Mouse (Mus musculus): ENCODE measurements around the gene Vgll4. TPM values are rescaled to one million over a fixed set of nuclear protein-coding genes. Genes with fewer than 3 reads are reported as not detected.
A peak's percentile ranks its signal among the peaks of the same experiment; 100 is the strongest.

Gene Vgll4
- polyA plus RNA-seq, 1 experiment, result 38.4 TPM

DNA sequence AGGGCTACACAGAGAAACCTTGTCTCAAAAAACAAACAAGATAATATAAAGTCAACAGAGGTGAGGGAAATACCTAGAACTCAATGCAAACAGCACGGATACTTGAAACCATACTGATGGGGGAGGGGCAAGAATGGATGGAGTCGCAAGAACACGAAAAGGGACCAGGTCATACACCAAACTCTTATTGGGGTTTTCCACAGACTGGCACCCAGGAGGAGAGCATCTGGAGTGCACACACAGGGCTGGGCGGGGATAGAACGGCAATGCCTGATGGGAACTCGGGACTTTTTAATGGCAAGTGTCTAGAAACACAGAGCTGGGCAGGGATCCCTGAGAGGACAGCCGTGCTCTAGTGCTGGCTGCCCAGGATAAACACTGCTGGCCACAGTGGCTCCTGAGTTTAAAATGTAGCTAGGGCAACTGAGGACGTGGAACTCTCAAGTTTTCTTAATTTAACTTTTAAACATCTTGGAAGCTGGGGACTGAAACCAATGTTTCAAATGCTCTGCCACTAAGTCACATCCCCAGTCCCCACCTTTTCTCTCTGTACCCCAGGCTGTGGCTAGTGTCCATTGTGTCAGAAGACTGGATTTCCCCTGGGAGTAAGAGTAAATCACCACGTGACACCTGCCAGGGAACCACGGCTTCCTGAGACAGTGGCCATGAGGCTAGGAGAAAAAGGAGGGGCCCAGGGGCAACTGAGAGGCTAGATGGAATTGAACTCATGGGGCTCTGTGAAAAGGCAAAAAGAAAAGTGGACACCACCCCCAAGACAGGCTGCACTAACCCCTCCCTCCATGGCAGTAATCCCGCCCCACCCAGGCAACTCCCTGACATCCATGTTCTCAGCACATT is 83.1 kb downstream of the Vgll4 start:
- no peak overlapping the region for H3K27ac ChIP-seq (ENCODE audit: control insufficient read depth, insufficient read depth, low read depth, low read length)

DNA sequence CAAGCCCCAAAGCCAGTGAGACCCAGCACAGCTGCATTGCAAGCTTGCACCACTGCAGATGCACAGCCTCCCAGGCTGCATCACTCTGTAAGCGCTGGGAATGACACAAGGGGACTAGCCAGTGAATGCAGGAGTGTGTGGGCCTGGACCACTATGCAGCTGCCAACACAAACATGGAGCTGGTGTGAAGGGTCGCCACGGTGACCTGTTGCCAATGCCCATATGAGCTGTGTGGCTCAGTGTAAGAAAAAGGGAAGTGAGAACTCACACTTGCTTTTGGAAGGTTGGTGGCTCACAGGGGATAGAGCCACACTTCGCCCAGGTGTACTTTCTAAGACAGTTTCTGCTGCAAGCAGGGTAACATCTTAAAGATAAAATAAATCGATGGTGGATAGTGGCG is 83.8 kb downstream of the Vgll4 start:
- Histone ChIP-seq H3K4me1 (ENCODE audit: control insufficient read depth, insufficient read depth, low read length) (peaks cover 2% of the 10 kb centered on the region; the same call in 1 of the 2 replicates), H3K36me3 (ENCODE audit: control insufficient read depth, insufficient read depth, low read length) (no peaks in the 10 kb centered on the region), H3K27ac (ENCODE audit: control insufficient read depth, insufficient read depth, low read depth, low read length) (no peak overlapping the region), H3K4me3 (ENCODE audit: control insufficient read depth, low read depth, low read length) (no peak overlapping the region), H3K27me3 (ENCODE audit: control insufficient read depth, insufficient read depth, low read length) (no peaks in the 10 kb centered on the region)
- TF ChIP-seq CTCF (IDR thresholded peaks at IDR 0.05; ENCODE audit: control insufficient read depth, insufficient read depth, insufficient replicate concordance, low read depth, low read length), result no peak
- no peak for TF ChIP-seq POLR2A (IDR thresholded peaks at IDR 0.05; ENCODE audit: control insufficient read depth, low read depth, low read length)

More for the DNA sequence above, 83.1 kb downstream of the Vgll4 start:
- TF ChIP-seq POLR2A (IDR thresholded peaks at IDR 0.05; ENCODE audit: control insufficient read depth, low read depth, low read length) (no peak), CTCF (IDR thresholded peaks at IDR 0.05; ENCODE audit: control insufficient read depth, insufficient read depth, insufficient replicate concordance, low read depth, low read length) (no peak)
- Histone ChIP-seq H3K4me3 (ENCODE audit: control insufficient read depth, low read depth, low read length) (no peak overlapping the region), H3K27me3 (ENCODE audit: control insufficient read depth, insufficient read depth, low read length) (no peaks in the 10 kb centered on the region), H3K36me3 (ENCODE audit: control insufficient read depth, insufficient read depth, low read length) (no peaks in the 10 kb centered on the region), H3K4me1 (ENCODE audit: control insufficient read depth, insufficient read depth, low read length) (peaks cover 2% of the 10 kb centered on the region; the same call in 1 of the 2 replicates)

DNA sequence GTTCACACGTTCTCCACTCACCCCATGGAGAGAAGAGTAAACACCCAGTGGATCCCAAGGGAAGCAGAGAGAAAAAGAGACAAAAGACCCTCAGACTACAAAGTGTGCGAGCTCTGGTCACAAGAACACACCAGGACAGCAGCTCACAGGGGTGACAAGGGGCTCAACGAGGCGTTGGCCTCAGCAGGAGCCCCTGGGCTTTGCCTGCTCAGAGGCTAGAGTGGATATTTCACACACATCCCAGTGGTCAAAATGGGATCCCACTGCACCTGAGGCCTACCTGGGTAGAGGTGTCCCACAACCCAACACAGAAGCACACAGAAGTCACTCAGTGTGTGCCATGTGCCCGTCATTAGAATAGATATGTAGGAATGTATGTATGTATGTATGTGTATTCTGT is 84.7 kb downstream of the Vgll4 start:
- no peak overlapping the region for H3K27ac ChIP-seq (ENCODE audit: control insufficient read depth, insufficient read depth, low read depth, low read length)
- H3K4me1 ChIP-seq (ENCODE audit: control insufficient read depth, insufficient read depth, low read length), result peaks cover 2% of the 10 kb centered on the region; the same call in 1 of the 2 replicates
- TF ChIP-seq POLR2A (IDR thresholded peaks at IDR 0.05; ENCODE audit: control insufficient read depth, low read depth, low read length) (no peak), CTCF (IDR thresholded peaks at IDR 0.05; ENCODE audit: control insufficient read depth, insufficient read depth, insufficient replicate concordance, low read depth, low read length) (no peak)
- no peak overlapping the region for H3K4me3 ChIP-seq (ENCODE audit: control insufficient read depth, low read depth, low read length)
- H3K27me3 ChIP-seq (ENCODE audit: control insufficient read depth, insufficient read depth, low read length), result no peaks in the 10 kb centered on the region
- no peaks in the 10 kb centered on the region for H3K36me3 ChIP-seq (ENCODE audit: control insufficient read depth, insufficient read depth, low read length)

DNA sequence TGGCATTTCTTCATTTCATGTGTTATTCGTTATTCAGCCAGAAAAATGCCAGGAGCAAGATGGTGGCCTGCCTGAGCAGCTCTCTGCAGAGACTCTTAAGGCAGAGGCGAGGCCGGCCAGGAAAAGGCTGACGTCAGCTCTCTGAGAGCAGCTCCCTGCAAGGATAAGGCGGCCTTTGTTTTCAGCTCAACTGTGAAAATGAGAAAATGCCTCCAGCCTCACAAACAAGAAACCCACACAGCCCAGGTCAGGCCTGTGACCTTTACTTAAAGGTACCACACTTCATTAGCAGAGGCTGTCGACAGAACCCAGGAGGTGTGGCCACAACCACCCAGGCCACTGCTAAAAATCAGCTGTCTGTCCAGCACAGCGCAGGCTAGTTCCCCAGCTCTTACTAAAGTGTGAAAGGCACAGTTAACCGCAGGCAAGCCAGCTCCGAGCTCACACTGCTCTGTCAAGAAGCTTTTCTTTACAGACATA is 86.5 kb downstream of the Vgll4 start:
- TF ChIP-seq CTCF (IDR thresholded peaks at IDR 0.05; ENCODE audit: control insufficient read depth, insufficient read depth, insufficient replicate concordance, low read depth, low read length) (no peak), POLR2A (IDR thresholded peaks at IDR 0.05; ENCODE audit: control insufficient read depth, low read depth, low read length) (no peak)
- peak overlapping the region; percentile 34 for H3K27ac ChIP-seq (ENCODE audit: control insufficient read depth, insufficient read depth, low read depth, low read length)
- H3K4me3 ChIP-seq (ENCODE audit: control insufficient read depth, low read depth, low read length), result no peak overlapping the region
- H3K36me3 ChIP-seq (ENCODE audit: control insufficient read depth, insufficient read depth, low read length), result no peaks in the 10 kb centered on the region
- peaks cover 2% of the 10 kb centered on the region; the same call in 1 of the 2 replicates for H3K4me1 ChIP-seq (ENCODE audit: control insufficient read depth, insufficient read depth, low read length)
- H3K27me3 ChIP-seq (ENCODE audit: control insufficient read depth, insufficient read depth, low read length), result no peaks in the 10 kb centered on the region

DNA sequence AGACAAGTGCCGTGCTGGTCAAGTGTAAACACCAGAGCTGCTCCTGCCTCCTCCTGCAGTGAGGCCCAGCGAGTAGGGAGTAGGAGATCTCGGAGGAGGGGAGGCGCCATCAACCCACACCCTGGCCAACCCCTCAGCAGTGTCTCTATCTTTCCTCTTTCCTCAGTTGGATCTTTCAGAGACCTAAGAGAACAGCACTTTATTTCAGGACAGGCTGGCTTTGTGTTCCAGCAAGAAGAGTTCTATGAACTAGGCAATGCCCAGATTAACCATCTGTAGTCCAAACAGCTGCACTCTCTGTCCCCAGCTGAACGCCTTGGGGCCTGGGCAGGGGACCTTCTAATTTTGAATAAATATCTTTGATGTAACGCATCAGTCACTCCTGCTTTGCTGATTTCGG is 87.1 kb downstream of the Vgll4 start:
- Histone ChIP-seq H3K4me1 (ENCODE audit: control insufficient read depth, insufficient read depth, low read length) (peaks cover 2% of the 10 kb centered on the region; the same call in 1 of the 2 replicates), H3K27ac (ENCODE audit: control insufficient read depth, insufficient read depth, low read depth, low read length) (no peak overlapping the region; the same call in 1 of the 2 replicates), H3K27me3 (ENCODE audit: control insufficient read depth, insufficient read depth, low read length) (no peaks in the 10 kb centered on the region), H3K36me3 (ENCODE audit: control insufficient read depth, insufficient read depth, low read length) (no peaks in the 10 kb centered on the region), H3K4me3 (ENCODE audit: control insufficient read depth, low read depth, low read length) (no peak overlapping the region)
- TF ChIP-seq CTCF (IDR thresholded peaks at IDR 0.05; ENCODE audit: control insufficient read depth, insufficient read depth, insufficient replicate concordance, low read depth, low read length) (no peak), POLR2A (IDR thresholded peaks at IDR 0.05; ENCODE audit: control insufficient read depth, low read depth, low read length) (no peak)

DNA sequence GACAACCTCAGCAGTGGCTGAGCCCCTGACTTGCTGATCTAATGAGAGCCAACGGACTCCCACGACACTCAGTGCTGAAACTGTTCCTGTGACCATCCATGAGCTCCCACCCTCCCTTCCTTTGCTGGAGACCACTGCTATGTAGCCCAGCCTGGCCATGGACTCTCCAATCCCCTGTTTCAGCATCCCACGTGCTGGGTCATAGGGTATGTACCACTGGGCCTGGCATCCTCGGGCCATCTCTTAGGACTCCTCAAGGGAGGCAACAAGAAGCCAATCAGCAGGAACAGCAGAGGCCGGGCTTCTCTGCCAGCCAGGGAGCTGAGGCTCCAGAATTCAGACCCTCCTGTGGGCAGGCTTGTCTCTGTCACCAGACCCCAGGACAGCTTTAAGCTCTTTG is 87.6 kb downstream of the Vgll4 start:
- H3K4me3 ChIP-seq (ENCODE audit: control insufficient read depth, low read depth, low read length), result no peak overlapping the region
- H3K27me3 ChIP-seq (ENCODE audit: control insufficient read depth, insufficient read depth, low read length), result no peaks in the 10 kb centered on the region
- H3K36me3 ChIP-seq (ENCODE audit: control insufficient read depth, insufficient read depth, low read length), result no peaks in the 10 kb centered on the region
- no peak for TF ChIP-seq CTCF (IDR thresholded peaks at IDR 0.05; ENCODE audit: control insufficient read depth, insufficient read depth, insufficient replicate concordance, low read depth, low read length)
- TF ChIP-seq POLR2A (IDR thresholded peaks at IDR 0.05; ENCODE audit: control insufficient read depth, low read depth, low read length), result no peak
- peaks cover 2% of the 10 kb centered on the region; the same call in 1 of the 2 replicates for H3K4me1 ChIP-seq (ENCODE audit: control insufficient read depth, insufficient read depth, low read length)
- H3K27ac ChIP-seq (ENCODE audit: control insufficient read depth, insufficient read depth, low read depth, low read length), result no peak overlapping the region

DNA sequence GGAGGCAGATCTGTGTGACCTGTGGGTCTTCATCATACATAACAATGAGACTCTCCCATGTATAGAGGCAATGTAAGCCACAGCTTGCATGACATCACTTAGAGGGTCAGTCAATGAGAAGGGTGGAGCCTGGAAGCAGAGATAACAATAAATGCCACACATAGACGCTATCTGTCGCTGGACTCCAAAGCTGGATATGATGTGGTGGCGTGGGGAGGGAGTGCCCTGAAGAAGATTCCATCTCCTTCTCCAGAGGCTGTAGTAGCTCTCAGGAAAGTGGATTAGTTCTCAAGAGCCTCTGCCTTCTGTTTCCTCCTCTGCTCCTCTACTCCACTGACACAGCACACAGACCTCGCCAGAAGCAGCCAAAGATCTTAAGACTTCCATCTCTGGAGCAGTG is 89.0 kb downstream of the Vgll4 start:
- H3K4me3 ChIP-seq (ENCODE audit: control insufficient read depth, low read depth, low read length), result no peak overlapping the region
- no peaks in the 10 kb centered on the region for H3K36me3 ChIP-seq (ENCODE audit: control insufficient read depth, insufficient read depth, low read length)
- H3K27me3 ChIP-seq (ENCODE audit: control insufficient read depth, insufficient read depth, low read length), result no peaks in the 10 kb centered on the region
- TF ChIP-seq CTCF (IDR thresholded peaks at IDR 0.05; ENCODE audit: control insufficient read depth, insufficient read depth, insufficient replicate concordance, low read depth, low read length), result no peak
- TF ChIP-seq POLR2A (IDR thresholded peaks at IDR 0.05; ENCODE audit: control insufficient read depth, low read depth, low read length), result no peak
- H3K4me1 ChIP-seq (ENCODE audit: control insufficient read depth, insufficient read depth, low read length), result peaks cover 2% of the 10 kb centered on the region
- H3K27ac ChIP-seq (ENCODE audit: control insufficient read depth, insufficient read depth, low read depth, low read length), result no peak overlapping the region

All from testis, adult 2 months (tissue).